Mouse (Mus musculus): ENCODE measurements around the gene Arhgef25.
"Not testable (repeated sequence)": the region's sequence is repeated elsewhere in the genome, so short reads cannot be mapped to it uniquely, and the experiment has no call there.

The Arhgef25 gene

GRCm38 (mm10) chr10:127165654-127166403 lies 24.1 kb downstream of the Arhgef25 start:
- peak; percentile 43 for DNase-seq (ENCODE audit: low read depth)

GRCm38 (mm10) chr10:127165354-127165653 lies 24.6 kb downstream of the Arhgef25 start:
- no peak for DNase-seq (ENCODE audit: low read depth)

GRCm38 (mm10) chr10:127164631-127165353 lies 25.1 kb downstream of the Arhgef25 start, which contains the start of gene B4galnt1:
B4galnt1 (plus strand) TSS chr10:127165225.
- peak; percentile 90 for DNase-seq (ENCODE audit: low read depth)

- DNase-seq (ENCODE audit: low read depth) = peak; percentile 1
Measured at GRCm38 (mm10) chr10:127164190-127164589, 25.7 kb downstream of the Arhgef25 start.

GRCm38 (mm10) chr10:127162771-127163261 lies 27.1 kb downstream of the Arhgef25 start:
- DNase-seq (ENCODE audit: low read depth) = peak; percentile 0

GRCm38 (mm10) chr10:127160728-127161127 lies 29.2 kb downstream of the Arhgef25 start:
- DNase-seq (ENCODE audit: low read depth) = no peak

DNA sequence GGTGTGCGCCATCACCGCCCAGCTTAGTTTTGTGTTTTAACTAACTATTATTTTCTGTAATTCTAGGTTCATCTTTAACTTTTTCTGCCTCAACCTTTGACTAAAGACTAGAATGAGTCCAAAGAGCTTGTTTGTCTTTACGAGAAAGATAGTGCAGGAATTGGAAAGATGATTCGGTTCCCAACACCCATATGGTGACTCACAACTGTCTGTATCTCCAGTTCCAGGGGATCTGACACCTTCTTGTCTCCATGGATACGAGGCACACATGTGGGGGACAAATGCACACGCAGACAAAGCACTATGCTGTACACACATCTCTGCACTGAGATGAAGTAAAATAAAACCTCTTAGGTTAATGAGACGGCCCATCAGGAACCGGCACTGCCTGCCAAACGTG lies 29.8 kb downstream of the Arhgef25 start:
- DNase-seq (ENCODE audit: low read depth) = no peak

DNA sequence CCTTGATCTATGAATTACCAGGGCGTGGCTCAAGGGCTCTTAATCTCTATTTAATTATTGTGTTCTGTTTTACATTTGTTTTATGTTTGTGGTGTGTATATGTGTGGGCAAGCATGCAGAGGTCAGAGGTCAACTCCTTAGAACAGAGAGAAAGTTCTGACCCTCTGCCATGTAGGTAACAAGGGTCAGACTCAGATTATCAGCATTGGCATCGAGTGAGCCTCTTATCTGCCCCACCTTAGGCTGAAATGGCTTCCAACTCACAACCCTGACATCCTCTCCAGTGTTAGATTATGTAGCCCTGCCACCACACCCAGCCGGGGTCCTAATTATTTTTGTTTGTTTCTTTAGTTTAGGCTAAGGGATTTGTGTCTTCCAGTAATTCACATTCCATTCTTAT lies 31.4 kb downstream of the Arhgef25 start:
- DNase-seq (ENCODE audit: low read depth) = no peak

DNA sequence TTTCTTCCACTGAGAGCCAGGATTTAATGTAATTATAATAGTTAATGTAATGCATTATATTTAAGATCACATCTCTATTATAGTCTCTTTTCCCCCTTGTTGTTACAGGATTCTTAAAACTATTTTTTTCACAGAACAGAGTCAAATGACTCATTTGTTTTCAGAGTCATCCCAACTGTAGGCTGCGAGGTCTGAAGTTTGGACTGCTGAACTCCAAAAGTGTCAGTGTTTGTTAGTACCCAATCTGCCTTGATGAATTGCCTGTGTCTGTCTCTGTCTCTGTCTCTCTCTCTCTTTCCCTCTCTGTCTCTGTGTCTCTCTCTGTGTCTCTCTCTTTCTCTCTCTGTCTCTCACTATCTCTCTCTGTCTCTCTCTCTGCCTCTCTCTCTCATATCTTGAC lies 33.4 kb downstream of the Arhgef25 start:
- DNase-seq (ENCODE audit: low read depth) = no peak

DNA sequence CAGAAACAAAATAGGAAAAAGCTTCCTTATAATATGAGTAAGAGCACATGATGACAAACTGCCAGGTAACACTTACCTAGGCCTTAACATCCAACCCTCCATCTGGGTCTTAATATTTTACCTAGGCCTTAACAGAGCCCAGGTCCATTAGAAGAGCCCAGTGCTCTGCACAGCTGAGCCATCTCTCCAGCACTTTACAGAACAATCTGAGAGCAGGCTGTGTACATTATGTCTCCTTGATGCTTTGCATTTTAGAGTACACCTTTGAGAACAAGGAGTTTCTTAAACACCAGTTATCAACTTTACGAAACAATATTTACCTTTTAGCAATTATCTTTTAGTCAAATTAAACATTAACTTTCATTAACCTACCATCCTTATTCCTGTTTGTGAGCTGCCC lies 33.8 kb downstream of the Arhgef25 start:
- DNase-seq (ENCODE audit: low read depth) = no peak

GRCm38 (mm10) chr10:127154652-127155051 lies 35.2 kb downstream of the Arhgef25 start:
- DNase-seq (ENCODE audit: low read depth) = no peak

DNA sequence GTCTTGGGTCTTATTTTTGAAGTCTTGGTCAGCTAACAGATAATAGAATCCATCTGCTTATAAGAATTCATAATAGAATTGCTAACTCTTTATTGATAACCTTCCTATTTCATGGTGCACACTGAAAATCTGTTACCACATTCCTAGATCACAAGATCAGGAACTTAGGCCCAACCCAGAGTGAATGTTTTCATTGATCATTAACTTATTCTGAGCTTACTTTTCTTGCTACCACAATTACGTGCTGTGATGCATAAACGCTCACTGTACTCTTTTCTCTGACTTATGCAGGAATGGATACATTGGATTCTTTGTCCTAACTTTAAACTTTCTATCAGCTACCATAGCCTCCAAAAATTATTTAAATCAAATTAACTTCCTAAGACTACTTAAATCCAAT lies 35.6 kb downstream of the Arhgef25 start:
- no peak for DNase-seq (ENCODE audit: low read depth)

DNA sequence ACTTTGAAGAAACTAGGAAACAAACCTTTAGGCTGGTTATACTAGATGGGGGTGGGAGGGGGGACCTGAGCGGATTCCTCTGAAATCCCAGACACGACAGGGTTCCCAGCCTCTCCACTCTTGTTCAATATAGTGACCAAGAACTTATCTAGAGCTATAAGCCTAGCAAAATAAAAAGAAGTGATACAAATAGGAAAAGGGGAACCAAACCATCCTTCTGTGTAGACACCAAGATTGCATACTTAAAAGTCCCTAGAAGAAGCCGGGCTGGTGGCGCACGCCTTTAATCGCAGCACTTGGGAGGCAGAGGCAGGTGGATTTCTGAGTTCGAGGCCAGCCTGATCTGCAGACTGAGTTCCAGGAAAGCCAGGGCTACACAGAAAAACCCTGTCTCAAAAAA lies 36.6 kb downstream of the Arhgef25 start:
- DNase-seq (ENCODE audit: low read depth) = no peak

GRCm38 (mm10) chr10:127152556-127152955 lies 37.3 kb downstream of the Arhgef25 start:
- not testable (repeated sequence) for DNase-seq (ENCODE audit: low read depth)

- DNase-seq (ENCODE audit: low read depth) = peak; percentile 1
Measured at GRCm38 (mm10) chr10:127151233-127151632, 38.6 kb downstream of the Arhgef25 start.

- DNase-seq (ENCODE audit: low read depth) = peak; percentile 45
Measured at GRCm38 (mm10) chr10:127150471-127150872, 39.4 kb downstream of the Arhgef25 start.

DNA sequence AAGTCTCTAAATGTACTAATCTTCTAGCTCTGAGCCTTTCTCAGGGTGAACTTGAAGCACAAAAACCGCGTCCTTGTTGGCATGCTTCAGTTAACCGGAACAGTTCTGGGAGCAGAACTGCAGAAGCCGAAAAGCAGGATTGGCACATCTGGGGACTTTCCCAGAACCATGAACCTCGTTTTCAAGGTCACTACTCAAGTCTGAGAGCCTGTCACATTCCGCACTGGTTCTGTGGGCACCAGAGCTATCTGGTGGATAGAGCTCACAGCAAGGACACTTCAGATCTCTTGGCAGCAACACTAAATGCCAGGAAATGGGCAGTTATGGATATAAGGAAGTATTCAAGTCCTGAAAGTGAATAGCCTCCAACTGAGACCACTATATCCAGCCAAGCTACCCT lies 42.7 kb downstream of the Arhgef25 start:
- peak; percentile 3 for DNase-seq (ENCODE audit: low read depth)

DNA sequence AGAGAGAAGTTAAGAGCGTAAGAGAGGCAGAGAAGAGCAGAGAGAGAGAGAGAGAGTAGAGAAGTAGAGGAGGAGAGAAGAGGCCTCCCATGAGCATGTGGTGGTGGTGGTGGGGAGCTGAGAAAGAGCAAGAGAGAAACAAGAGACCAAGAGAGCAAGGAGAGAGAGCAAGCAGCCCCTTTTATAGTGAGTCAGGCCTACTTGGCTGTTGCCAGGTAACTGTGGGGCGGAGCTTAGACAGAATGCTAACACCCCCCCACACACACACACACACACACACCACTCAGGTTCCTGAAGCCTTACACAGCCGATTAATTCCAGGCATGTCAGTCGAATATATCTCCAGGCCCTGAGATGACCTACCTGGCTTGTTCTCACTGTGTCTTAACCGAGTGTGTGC lies 44.6 kb downstream of the Arhgef25 start:
- DNase-seq (ENCODE audit: low read depth) = peak; percentile 3

GRCm38 (mm10) chr10:127144536-127144935 lies 45.3 kb downstream of the Arhgef25 start:
- peak; percentile 32 for DNase-seq (ENCODE audit: low read depth)

DNA sequence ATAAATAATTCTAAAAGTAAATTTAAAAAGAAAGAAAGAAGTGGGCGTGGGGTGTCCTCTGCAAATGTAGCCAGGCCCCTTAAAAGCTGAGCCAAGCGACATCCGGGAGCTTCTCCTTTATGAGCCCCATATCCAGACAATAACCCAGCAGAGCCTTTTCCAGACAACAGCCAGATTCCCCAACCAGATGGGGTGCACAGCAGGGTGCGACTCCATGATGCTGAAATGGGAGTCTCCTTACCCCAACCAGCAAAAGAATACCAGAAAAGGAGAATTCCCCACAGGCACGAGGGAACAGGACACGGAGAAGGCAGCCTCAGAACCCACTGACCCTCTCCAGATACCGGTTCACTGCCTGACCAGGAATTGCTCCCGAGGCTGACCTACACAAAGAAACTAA lies 46.7 kb downstream of the Arhgef25 start:
- DNase-seq (ENCODE audit: low read depth) = no peak

DNA sequence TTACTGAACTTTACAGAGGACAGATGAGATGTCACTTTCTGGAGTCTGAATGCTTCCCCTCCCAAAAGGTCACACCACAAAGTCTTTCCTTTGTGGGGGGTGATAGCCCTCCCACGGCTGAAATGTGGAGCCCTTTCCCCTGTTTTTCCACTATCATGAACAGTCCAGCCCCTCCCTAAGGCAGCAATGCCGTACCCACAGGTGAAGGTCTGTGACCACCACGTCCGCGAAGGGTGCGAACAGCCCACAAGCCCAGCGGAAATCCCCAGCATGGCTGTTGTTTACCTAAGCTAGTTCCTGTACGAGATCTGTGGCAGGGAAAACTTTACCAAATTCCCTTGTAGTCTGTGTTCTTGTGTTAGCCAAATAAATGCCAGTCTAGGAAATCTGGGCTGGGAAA lies 48.4 kb downstream of the Arhgef25 start:
- DNase-seq (ENCODE audit: low read depth) = peak; percentile 2

- peak; percentile 1 for DNase-seq (ENCODE audit: low read depth)
Measured at GRCm38 (mm10) chr10:127140971-127141370, 48.9 kb downstream of the Arhgef25 start.
